Mouse (Mus musculus): Measurements from ENCODE around the gene Abraxas1. TPM values are rescaled to one million over a fixed set of nuclear protein-coding genes. Genes with fewer than 3 reads are reported as not detected.

The Abraxas1 gene
- polyA plus RNA-seq, 1 experiment from 2014 or later: 33.8 TPM

- no peak for ATAC-seq (ENCODE audit: low FRiP score, low TSS enrichment)
- Histone ChIP-seq H3K4me2 (replicated peaks; ENCODE audit: low read depth, low read length) (no peak overlapping the region), H3K9ac (ENCODE audit: low read depth, low read length) (no peak overlapping the region), H3K9me3 (ENCODE audit: control insufficient read depth, low read length) (no peaks in the 10 kb centered on the region), H3K36me3 (ENCODE audit: control insufficient read depth, insufficient read depth, low read length) (no peaks in the 10 kb centered on the region), H3K4me1 (ENCODE audit: control insufficient read depth, insufficient read depth, low read length) (peaks cover 8% of the 10 kb centered on the region; the same call in 1 of the 2 replicates), H3K27ac (ENCODE audit: low read depth, low read length) (no peak overlapping the region), H3K4me3 (ENCODE audit: low read length) (no peak overlapping the region), H3K27me3 (ENCODE audit: control insufficient read depth, insufficient read depth, low read length) (no peaks in the 10 kb centered on the region)
- WGBS: 84% methylated on average over 3 of the region's 3 CpGs
Observed at GRCm38 (mm10) chr5:100856552-100856951, 35.8 kb upstream of the Abraxas1 start.

DNA sequence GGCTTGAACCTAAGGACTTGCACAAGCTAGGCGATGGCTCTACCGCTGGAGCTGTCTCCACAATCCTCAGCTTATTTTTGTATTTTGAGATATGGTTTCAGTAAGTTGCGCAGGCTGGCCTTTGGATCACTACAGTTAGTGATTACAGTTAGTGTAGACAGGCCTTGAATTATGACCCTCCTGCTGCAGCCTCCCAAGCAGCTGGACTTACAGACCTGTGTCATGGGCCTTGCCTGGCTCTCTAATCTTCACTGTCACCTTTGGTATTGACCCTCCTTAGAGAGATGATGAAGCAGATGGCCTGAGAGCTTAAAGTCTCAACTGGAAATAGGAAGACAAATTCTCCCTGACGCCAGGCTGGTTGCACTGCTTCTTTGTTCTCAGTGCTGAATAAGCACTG, 33.2 kb upstream of the Abraxas1 start:
- Histone ChIP-seq H3K4me1 (ENCODE audit: control insufficient read depth, insufficient read depth, low read length) (no peaks in the 10 kb centered on the region), H3K4me3 (ENCODE audit: low read length) (no peak overlapping the region), H3K36me3 (ENCODE audit: control insufficient read depth, insufficient read depth, low read length) (no peaks in the 10 kb centered on the region), H3K9me3 (ENCODE audit: control insufficient read depth, low read length) (no peaks in the 10 kb centered on the region), H3K4me2 (replicated peaks; ENCODE audit: low read depth, low read length) (no peak overlapping the region), H3K27me3 (ENCODE audit: control insufficient read depth, insufficient read depth, low read length) (no peaks in the 10 kb centered on the region), H3K27ac (ENCODE audit: low read depth, low read length) (no peak overlapping the region), H3K9ac (ENCODE audit: low read depth, low read length) (no peak overlapping the region)
- WGBS: 77% methylated on average over 4 of the region's 4 CpGs
- no peak for ATAC-seq (ENCODE audit: low FRiP score, low TSS enrichment)

DNA sequence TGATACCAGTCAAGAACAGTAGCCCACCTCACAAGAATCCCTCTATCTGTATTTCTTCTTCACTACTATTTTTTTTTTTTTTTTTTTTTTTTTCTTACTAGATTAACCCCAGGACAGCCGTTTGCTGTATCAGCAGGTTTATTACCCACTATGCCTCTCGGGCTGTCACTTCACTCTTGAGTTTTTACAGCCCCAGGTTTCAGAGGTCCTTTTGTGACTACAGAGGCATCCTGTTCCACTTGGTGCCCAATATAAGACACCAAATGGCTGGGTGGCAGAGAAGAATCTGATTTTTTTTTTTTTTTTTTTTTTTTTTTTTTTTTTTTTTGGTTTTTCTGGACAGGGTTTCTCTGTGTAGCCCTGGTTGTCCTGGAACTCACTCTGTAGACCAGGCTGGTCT, 26.4 kb upstream of the Abraxas1 start:
- H3K4me3 ChIP-seq (ENCODE audit: low read length): no peak overlapping the region; the same call in 1 of the 2 replicates
- no peak overlapping the region for H3K9ac ChIP-seq (ENCODE audit: low read depth, low read length)
- peaks cover 2% of the 10 kb centered on the region; the same call in 1 of the 2 replicates for H3K9me3 ChIP-seq (ENCODE audit: control insufficient read depth, low read length)
- H3K4me1 ChIP-seq (ENCODE audit: control insufficient read depth, insufficient read depth, low read length): 0 out of 2 replicates have a peak, but pooled peaks cover 5% of the 10 kb centered on the region
- 8% methylated on average over 2 of the region's 2 CpGs for whole genome bisulfite sequencing
- peaks cover 28% of the 10 kb centered on the region for H3K27me3 ChIP-seq (ENCODE audit: control insufficient read depth, insufficient read depth, low read length)
- no peak overlapping the region for H3K27ac ChIP-seq (ENCODE audit: low read depth, low read length)
- peak overlapping the region; percentile 93 for H3K4me2 ChIP-seq (replicated peaks; ENCODE audit: low read depth, low read length)
- no peaks in the 10 kb centered on the region for H3K36me3 ChIP-seq (ENCODE audit: control insufficient read depth, insufficient read depth, low read length)
- no peak; the same call in 1 of the 2 replicates for ATAC-seq (ENCODE audit: low FRiP score, low TSS enrichment)

DNA sequence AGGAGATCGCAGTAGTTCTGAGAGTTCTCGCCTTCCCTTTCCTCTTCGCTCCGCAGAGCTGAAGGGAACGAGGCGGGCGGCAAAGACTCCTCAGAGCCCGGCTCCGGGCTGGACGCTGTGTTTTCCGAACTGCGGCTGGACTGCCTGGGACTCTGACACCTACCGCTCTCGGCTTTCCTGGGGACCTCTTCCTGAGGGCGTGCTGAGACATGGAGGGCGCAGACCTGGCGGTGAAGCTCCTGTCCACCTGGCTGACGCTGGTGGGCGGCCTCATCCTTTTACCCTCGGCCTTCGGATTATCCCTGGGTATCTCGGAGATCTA, 25.8 kb upstream of the Abraxas1 start:
- H3K9ac ChIP-seq (ENCODE audit: low read depth, low read length): peak overlapping the region; percentile 54
- peaks cover 28% of the 10 kb centered on the region for H3K27me3 ChIP-seq (ENCODE audit: control insufficient read depth, insufficient read depth, low read length)
- no peaks in the 10 kb centered on the region for H3K36me3 ChIP-seq (ENCODE audit: control insufficient read depth, insufficient read depth, low read length)
- peaks cover 8% of the 10 kb centered on the region; the same call in 1 of the 2 replicates for H3K9me3 ChIP-seq (ENCODE audit: control insufficient read depth, low read length)
- 0 out of 2 replicates have a peak, but pooled peaks cover 5% of the 10 kb centered on the region for H3K4me1 ChIP-seq (ENCODE audit: control insufficient read depth, insufficient read depth, low read length)
- 0 out of 2 replicates have a peak, but pooled peaks have one; percentile 14 for ATAC-seq (ENCODE audit: low FRiP score, low TSS enrichment)
- peak overlapping the region; percentile 93 for H3K4me2 ChIP-seq (replicated peaks; ENCODE audit: low read depth, low read length)
- no peak overlapping the region for H3K27ac ChIP-seq (ENCODE audit: low read depth, low read length)
- WGBS: under 1% methylated on average over 22 of the region's 22 CpGs
- H3K4me3 ChIP-seq (ENCODE audit: low read length): peak overlapping the region; percentile 52

- Histone ChIP-seq H3K4me3 (ENCODE audit: low read length) (peak overlapping the region; percentile 52), H3K9ac (ENCODE audit: low read depth, low read length) (peak overlapping the region; percentile 54), H3K27ac (ENCODE audit: low read depth, low read length) (no peak overlapping the region), H3K9me3 (ENCODE audit: control insufficient read depth, low read length) (peaks cover 9% of the 10 kb centered on the region; the same call in 1 of the 2 replicates), H3K27me3 (ENCODE audit: control insufficient read depth, insufficient read depth, low read length) (peaks cover 28% of the 10 kb centered on the region), H3K4me1 (ENCODE audit: control insufficient read depth, insufficient read depth, low read length) (0 out of 2 replicates have a peak, but pooled peaks cover 5% of the 10 kb centered on the region), H3K4me2 (replicated peaks; ENCODE audit: low read depth, low read length) (peak overlapping the region; percentile 93), H3K36me3 (ENCODE audit: control insufficient read depth, insufficient read depth, low read length) (no peaks in the 10 kb centered on the region)
- peak; percentile 79 for ATAC-seq (ENCODE audit: low FRiP score, low TSS enrichment)
- under 1% methylated on average over 51 of the region's 52 CpGs for WGBS
Observed at GRCm38 (mm10) chr5:100845848-100846598, 25.3 kb upstream of the Abraxas1 start.

GRCm38 (mm10) chr5:100845485-100845847, 24.7 kb upstream of the Abraxas1 start, which contains the start of gene Gpat3:
Gpat3 (plus strand) TSS chr5:100845713.
- 0 out of 2 replicates have a peak, but pooled peaks cover 5% of the 10 kb centered on the region for H3K4me1 ChIP-seq (ENCODE audit: control insufficient read depth, insufficient read depth, low read length)
- H3K27me3 ChIP-seq (ENCODE audit: control insufficient read depth, insufficient read depth, low read length): peaks cover 28% of the 10 kb centered on the region
- WGBS: under 1% methylated on average over 16 of the region's 16 CpGs
- peak within 1 kb of the TSS; percentile 52 for H3K4me3 ChIP-seq (ENCODE audit: low read length)
- peak within 1 kb of the TSS; percentile 54 for H3K9ac ChIP-seq (ENCODE audit: low read depth, low read length)
- H3K36me3 ChIP-seq (ENCODE audit: control insufficient read depth, insufficient read depth, low read length): no peaks in the 10 kb centered on the region
- peaks cover 9% of the 10 kb centered on the region; the same call in 1 of the 2 replicates for H3K9me3 ChIP-seq (ENCODE audit: control insufficient read depth, low read length)
- H3K27ac ChIP-seq (ENCODE audit: low read depth, low read length): no peak within 1 kb of the TSS
- peak within 1 kb of the TSS; percentile 93 for H3K4me2 ChIP-seq (replicated peaks; ENCODE audit: low read depth, low read length)
- ATAC-seq (ENCODE audit: low FRiP score, low TSS enrichment): peak; percentile 45; the same call in 1 of the 2 replicates

DNA sequence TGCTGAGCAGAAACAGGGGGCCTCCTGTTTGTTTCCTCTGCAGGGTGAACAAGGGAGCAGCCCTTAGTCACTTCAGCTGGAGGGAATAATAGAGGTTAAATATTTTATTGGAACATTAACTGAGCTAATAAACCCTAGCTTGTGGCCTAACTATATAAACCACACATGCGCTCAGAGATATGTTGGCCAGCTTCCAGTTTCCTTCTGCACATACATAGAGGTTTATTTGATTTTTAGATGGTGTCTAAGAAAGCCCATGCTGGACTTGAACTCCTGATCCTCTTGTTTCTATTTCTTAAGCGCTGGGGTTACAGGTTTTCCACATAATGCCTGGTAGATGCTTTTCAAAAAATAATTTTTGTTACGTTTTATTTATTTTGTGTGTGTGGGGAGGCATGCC, 23.7 kb upstream of the Abraxas1 start:
- Histone ChIP-seq H3K4me1 (ENCODE audit: control insufficient read depth, insufficient read depth, low read length) (0 out of 2 replicates have a peak, but pooled peaks cover 5% of the 10 kb centered on the region), H3K4me2 (replicated peaks; ENCODE audit: low read depth, low read length) (no peak overlapping the region), H3K36me3 (ENCODE audit: control insufficient read depth, insufficient read depth, low read length) (no peaks in the 10 kb centered on the region), H3K27me3 (ENCODE audit: control insufficient read depth, insufficient read depth, low read length) (peaks cover 28% of the 10 kb centered on the region), H3K4me3 (ENCODE audit: low read length) (no peak overlapping the region), H3K9ac (ENCODE audit: low read depth, low read length) (no peak overlapping the region), H3K9me3 (ENCODE audit: control insufficient read depth, low read length) (peaks cover 9% of the 10 kb centered on the region; the same call in 1 of the 2 replicates), H3K27ac (ENCODE audit: low read depth, low read length) (no peak overlapping the region)
- ATAC-seq (ENCODE audit: low FRiP score, low TSS enrichment): no peak
- 49% methylated on average over 3 of the region's 3 CpGs for WGBS

GRCm38 (mm10) chr5:100837907-100838306, 17.1 kb upstream of the Abraxas1 start:
- Histone ChIP-seq H3K4me1 (ENCODE audit: control insufficient read depth, insufficient read depth, low read length) (no peaks in the 10 kb centered on the region), H3K27ac (ENCODE audit: low read depth, low read length) (no peak overlapping the region)
- no peak for ATAC-seq (ENCODE audit: low FRiP score, low TSS enrichment)

GRCm38 (mm10) chr5:100835862-100836538, 15.2 kb upstream of the Abraxas1 start:
- Histone ChIP-seq H3K9ac (ENCODE audit: low read depth, low read length) (no peak overlapping the region), H3K27me3 (ENCODE audit: control insufficient read depth, insufficient read depth, low read length) (no peaks in the 10 kb centered on the region), H3K27ac (ENCODE audit: low read depth, low read length) (no peak overlapping the region), H3K4me1 (ENCODE audit: control insufficient read depth, insufficient read depth, low read length) (no peaks in the 10 kb centered on the region), H3K36me3 (ENCODE audit: control insufficient read depth, insufficient read depth, low read length) (no peaks in the 10 kb centered on the region), H3K9me3 (ENCODE audit: control insufficient read depth, low read length) (no peaks in the 10 kb centered on the region), H3K4me3 (ENCODE audit: low read length) (no peak overlapping the region), H3K4me2 (replicated peaks; ENCODE audit: low read depth, low read length) (no peak overlapping the region)
- ATAC-seq (ENCODE audit: low FRiP score, low TSS enrichment): no peak
- 65% methylated on average over 9 of the region's 9 CpGs for WGBS

More at GRCm38 (mm10) chr5:100837907-100838306, 17.1 kb upstream of the Abraxas1 start:
- Histone ChIP-seq H3K9ac (ENCODE audit: low read depth, low read length) (no peak overlapping the region), H3K27me3 (ENCODE audit: control insufficient read depth, insufficient read depth, low read length) (no peaks in the 10 kb centered on the region), H3K4me3 (ENCODE audit: low read length) (no peak overlapping the region), H3K36me3 (ENCODE audit: control insufficient read depth, insufficient read depth, low read length) (no peaks in the 10 kb centered on the region), H3K4me2 (replicated peaks; ENCODE audit: low read depth, low read length) (no peak overlapping the region), H3K9me3 (ENCODE audit: control insufficient read depth, low read length) (peaks cover 9% of the 10 kb centered on the region; the same call in 1 of the 2 replicates)
- WGBS: 85% methylated on average over 7 of the region's 7 CpGs

Measured in kidney, embryonic 14.5 days (tissue).